Mouse (Mus musculus): ENCODE results near the gene Pcgf1. TPM values are rescaled to one million over a fixed set of nuclear protein-coding genes. Genes with fewer than 3 reads are reported as not detected.

Gene Pcgf1
- polyA plus RNA-seq, 1 experiment from 2014 or later: 39.7 TPM

- no peak overlapping the region for H3K4me2 ChIP-seq
- no peak overlapping the region for H3K27ac ChIP-seq
- H3K9me3 ChIP-seq: no peaks in the 10 kb centered on the region
- H3K4me3 ChIP-seq (replicated peaks): no peak overlapping the region
- peaks cover 40% of the 10 kb centered on the region for H3K36me3 ChIP-seq
- no peak overlapping the region for H3K9ac ChIP-seq (replicated peaks)
- H3K4me1 ChIP-seq (replicated peaks): peaks cover 45% of the 10 kb centered on the region
- ATAC-seq (ENCODE audit: insufficient number of reproducible peaks, insufficient read depth, low FRiP score, low TSS enrichment, low read depth): no peak
- WGBS: 86% methylated on average over 11 of the region's 11 CpGs
- no peaks in the 10 kb centered on the region for H3K27me3 ChIP-seq
Measured at GRCm38 (mm10) chr6:83118369-83118768, 40.7 kb downstream of the Pcgf1 start.

- Histone ChIP-seq H3K4me2 (peak overlapping the region; percentile 85; the same call in 1 of the 2 replicates), H3K9ac (replicated peaks) (no peak overlapping the region), H3K36me3 (peaks cover 44% of the 10 kb centered on the region), H3K9me3 (no peaks in the 10 kb centered on the region), H3K27me3 (no peaks in the 10 kb centered on the region), H3K4me1 (replicated peaks) (peaks cover 52% of the 10 kb centered on the region), H3K4me3 (replicated peaks) (peak overlapping the region; percentile 61; the same call in 1 of the 2 replicates), H3K27ac (0 out of 2 replicates have a peak overlapping the region, but pooled peaks have one; percentile 17)
- 89% methylated on average over 14 of the region's 14 CpGs for WGBS
- no peak for ATAC-seq (ENCODE audit: insufficient number of reproducible peaks, insufficient read depth, low FRiP score, low TSS enrichment, low read depth)
Measured at GRCm38 (mm10) chr6:83118825-83119733, 41.4 kb downstream of the Pcgf1 start.

- Histone ChIP-seq H3K9me3 (no peaks in the 10 kb centered on the region), H3K27ac (peak overlapping the region; percentile 17; the same call in 1 of the 2 replicates), H3K4me2 (peak overlapping the region; percentile 85), H3K4me1 (replicated peaks) (peaks cover 52% of the 10 kb centered on the region), H3K27me3 (no peaks in the 10 kb centered on the region), H3K36me3 (peaks cover 44% of the 10 kb centered on the region), H3K9ac (replicated peaks) (peak overlapping the region; percentile 89), H3K4me3 (replicated peaks) (peak overlapping the region; percentile 61)
- ATAC-seq (ENCODE audit: insufficient number of reproducible peaks, insufficient read depth, low FRiP score, low TSS enrichment, low read depth): no peak
- WGBS: 78% methylated on average over 7 of the region's 7 CpGs
Measured at GRCm38 (mm10) chr6:83119734-83120051, 42.0 kb downstream of the Pcgf1 start.

GRCm38 (mm10) chr6:83120930-83121862 lies 43.5 kb downstream of the Pcgf1 start, which contains the start of gene Wbp1:
Wbp1 (minus strand) TSS chr6:83121559.
- ATAC-seq (ENCODE audit: insufficient number of reproducible peaks, insufficient read depth, low FRiP score, low TSS enrichment, low read depth): peak; percentile 96
- Histone ChIP-seq H3K4me3 (replicated peaks) (peak within 1 kb of the TSS; percentile 61), H3K27ac (peak within 1 kb of the TSS; percentile 99), H3K4me1 (replicated peaks) (peaks cover 51% of the 10 kb centered on the region), H3K27me3 (no peaks in the 10 kb centered on the region), H3K9ac (replicated peaks) (peak within 1 kb of the TSS; percentile 95), H3K9me3 (no peaks in the 10 kb centered on the region), H3K4me2 (peak within 1 kb of the TSS; percentile 94), H3K36me3 (peaks cover 44% of the 10 kb centered on the region)
- under 1% methylated on average over 38 of the region's 38 CpGs for whole genome bisulfite sequencing

GRCm38 (mm10) chr6:83121863-83122710 lies 44.4 kb downstream of the Pcgf1 start:
- Histone ChIP-seq H3K27me3 (no peaks in the 10 kb centered on the region), H3K4me3 (replicated peaks) (peak overlapping the region; percentile 61), H3K4me1 (replicated peaks) (peaks cover 43% of the 10 kb centered on the region), H3K9me3 (no peaks in the 10 kb centered on the region), H3K9ac (replicated peaks) (peak overlapping the region; percentile 95), H3K4me2 (peak overlapping the region; percentile 94), H3K27ac (peak overlapping the region; percentile 99), H3K36me3 (peaks cover 39% of the 10 kb centered on the region)
- no peak; the same call in 1 of the 2 replicates for ATAC-seq (ENCODE audit: insufficient number of reproducible peaks, insufficient read depth, low FRiP score, low TSS enrichment, low read depth)
- under 1% methylated on average over 52 of the region's 52 CpGs for WGBS

GRCm38 (mm10) chr6:83122961-83123360 lies 45.3 kb downstream of the Pcgf1 start:
- ATAC-seq (ENCODE audit: insufficient number of reproducible peaks, insufficient read depth, low FRiP score, low TSS enrichment, low read depth): no peak
- Histone ChIP-seq H3K4me3 (replicated peaks) (peak overlapping the region; percentile 61), H3K9ac (replicated peaks) (peak overlapping the region; percentile 95), H3K4me2 (peak overlapping the region; percentile 94), H3K27ac (peak overlapping the region; percentile 99; the same call in 1 of the 2 replicates), H3K36me3 (peaks cover 30% of the 10 kb centered on the region), H3K4me1 (replicated peaks) (peaks cover 43% of the 10 kb centered on the region), H3K9me3 (no peaks in the 10 kb centered on the region), H3K27me3 (no peaks in the 10 kb centered on the region)
- WGBS: 82% methylated on average over 5 of the region's 5 CpGs

GRCm38 (mm10) chr6:83124851-83125312 lies 47.2 kb downstream of the Pcgf1 start:
- under 1% methylated on average over 30 of the region's 30 CpGs for WGBS
- Histone ChIP-seq H3K4me1 (replicated peaks) (peaks cover 37% of the 10 kb centered on the region), H3K27me3 (no peaks in the 10 kb centered on the region), H3K9ac (replicated peaks) (peak overlapping the region; percentile 61), H3K36me3 (peaks cover 11% of the 10 kb centered on the region), H3K4me2 (peak overlapping the region; percentile 94), H3K27ac (peak overlapping the region; percentile 74), H3K9me3 (no peaks in the 10 kb centered on the region), H3K4me3 (replicated peaks) (peak overlapping the region; percentile 64)
- no peak for ATAC-seq (ENCODE audit: insufficient number of reproducible peaks, insufficient read depth, low FRiP score, low TSS enrichment, low read depth)

- Histone ChIP-seq H3K27ac (peak within 1 kb of the TSS; percentile 74), H3K9ac (replicated peaks) (peak within 1 kb of the TSS; percentile 61), H3K9me3 (no peaks in the 10 kb centered on the region), H3K4me2 (peak within 1 kb of the TSS; percentile 94), H3K36me3 (0 out of 2 replicates have a peak, but pooled peaks cover 10% of the 10 kb centered on the region), H3K4me1 (replicated peaks) (peaks cover 32% of the 10 kb centered on the region), H3K4me3 (replicated peaks) (peak within 1 kb of the TSS; percentile 64), H3K27me3 (no peaks in the 10 kb centered on the region)
- WGBS: 30% methylated on average over 5 of the region's 5 CpGs
- no peak for ATAC-seq (ENCODE audit: insufficient number of reproducible peaks, insufficient read depth, low FRiP score, low TSS enrichment, low read depth)
Measured at GRCm38 (mm10) chr6:83125331-83125730, 47.7 kb downstream of the Pcgf1 start, which contains the start of gene Ino80b. Ino80b (minus strand) TSS chr6:83125431.

GRCm38 (mm10) chr6:83127419-83127818 lies 49.8 kb downstream of the Pcgf1 start:
- no peak for ATAC-seq (ENCODE audit: insufficient number of reproducible peaks, insufficient read depth, low FRiP score, low TSS enrichment, low read depth)
- 93% methylated on average over 5 of the region's 5 CpGs for WGBS

More at GRCm38 (mm10) chr6:83127419-83127818, 49.8 kb downstream of the Pcgf1 start:
- H3K9ac ChIP-seq (replicated peaks): no peak overlapping the region
- H3K4me2 ChIP-seq: no peak overlapping the region
- 0 out of 2 replicates have a peak, but pooled peaks cover 10% of the 10 kb centered on the region for H3K36me3 ChIP-seq
- H3K4me3 ChIP-seq (replicated peaks): no peak overlapping the region
- peaks cover 26% of the 10 kb centered on the region for H3K4me1 ChIP-seq (replicated peaks)
- no peaks in the 10 kb centered on the region for H3K9me3 ChIP-seq
- H3K27ac ChIP-seq: no peak overlapping the region
- no peaks in the 10 kb centered on the region for H3K27me3 ChIP-seq

All from limb, embryonic 12.5 days (tissue).